Mouse (Mus musculus) midbrain, postnatal 0 days (tissue): ENCODE results near the gene Dtd1. TPM values are rescaled to one million over a fixed set of nuclear protein-coding genes. Genes with fewer than 3 reads are reported as not detected.

Experiments
- ATAC-seq: fragments of 200-750 bp; cut with Nextera tagmentation; 2 replicates; pipeline ENCODE4 v1.8.0; 2017; ENCODE audit warnings: moderate number of reproducible peaks, mild to moderate bottlenecking, moderate TSS enrichment, moderate library complexity; ENCODE audit not compliant: low FRiP score
- DNase-seq: peaks from one replicate; pipeline ENCODE4 v3.0.0-alpha.2; 2015; ENCODE audit warnings: low spot score
- H3K27ac ChIP-seq: fragments of 300-500 bp; sonication (generic); 2 replicates; pipeline ENCODE4 v1.5.1; 2014; ENCODE audit warnings: low read depth, mild to moderate bottlenecking, low read length, mixed read lengths
- H3K27me3 ChIP-seq: fragments of 300-500 bp; sonication (generic); 2 replicates; pipeline ENCODE4 v1.6.1; 2014; ENCODE audit warnings: low read length, control low read depth, mixed read lengths; ENCODE audit not compliant: insufficient read depth
- H3K36me3 ChIP-seq: fragments of 300-500 bp; sonication (generic); 2 replicates; pipeline ENCODE4 v1.6.1; 2014; ENCODE audit warnings: low read length, control low read depth, mixed read lengths; ENCODE audit not compliant: insufficient read depth
- H3K4me1 ChIP-seq: fragments of 300-500 bp; sonication (generic); 2 replicates; pipeline ENCODE4 v1.6.1; 2014; ENCODE audit warnings: mild to moderate bottlenecking, control low read depth, antibody characterized with exemption, low read length, mixed read lengths; ENCODE audit not compliant: insufficient read depth
- H3K4me2 ChIP-seq: fragments of 300-500 bp; sonication (generic); 2 replicates; pipeline ENCODE4 v1.6.1; 2014; ENCODE audit warnings: low read depth, mild to moderate bottlenecking, low read length, mixed read lengths; ENCODE audit not compliant: poor library complexity, severe bottlenecking
- H3K4me3 ChIP-seq: fragments of 300-500 bp; sonication (generic); 2 replicates; pipeline ENCODE4 v1.5.1; 2014; ENCODE audit warnings: low read depth, mild to moderate bottlenecking, low read length, moderate library complexity
- H3K9ac ChIP-seq: fragments of 300-500 bp; sonication (generic); replicated peaks from 2 replicates; pipeline ENCODE4 v1.6.1; 2014; ENCODE audit warnings: mild to moderate bottlenecking, low read length, moderate library complexity, mixed read lengths; ENCODE audit not compliant: poor library complexity, severe bottlenecking
- H3K9me3 ChIP-seq: fragments of 300-500 bp; sonication (generic); 2 replicates; pipeline ENCODE4 v1.6.1; 2016; ENCODE audit warnings: low read length, control low read depth
- CTCF ChIP-seq: IDR thresholded peaks from 2 replicates; pipeline ENCODE4 v1.5.1; 2016; ENCODE audit warnings: antibody characterized with exemption, mild to moderate bottlenecking
- WGBS: fragments of 180-500 bp; shearing (Covaris S2); extraction: QIAGEN DNeasy Blood & Tissue Kit; methylation state at CpG from one replicate; pipeline ENCODE4 v1.1.7; 2014; 5-methylcytosine and 5-hydroxymethylcytosine counted together
- polyA plus RNA-seq: library from polyadenylated mRNA; unstranded; fragments of >200 nt; fragmentation: Nextera tagmentation; extraction: Ambion mirVana; gene quantifications from 2 replicates; pipeline ENCODE4 v1.2.1, GENCODE M21; 2015
- total RNA-seq: library from RNA; depleted of rRNA; stranded (reverse); fragments of >200 nt; gene quantifications from 2 replicates; pipeline ENCODE4 v1.2.3, GENCODE M21; 2014

Gene Dtd1
- total and polyA plus RNA-seq, 2 experiments from 2014 or later: 88.7 to 202 TPM

GRCm38 (mm10) chr2:144647151-144647550 lies 47.5 kb downstream of the Dtd1 start:
- H3K27me3 ChIP-seq: no peaks in the 10 kb centered on the region
- no peak for ATAC-seq
- WGBS: 56% methylated on average over 4 of the region's 4 CpGs
- TF ChIP-seq CTCF: no peak
- no peak overlapping the region for H3K27ac ChIP-seq
- DNase-seq: no peak
- H3K4me1 ChIP-seq: 0 out of 2 replicates have a peak, but pooled peaks cover 2% of the 10 kb centered on the region
- H3K9ac ChIP-seq: no peak overlapping the region
- H3K4me3 ChIP-seq: no peak overlapping the region
- H3K9me3 ChIP-seq: no peaks in the 10 kb centered on the region
- H3K4me2 ChIP-seq: no peak overlapping the region
- H3K36me3 ChIP-seq: no peaks in the 10 kb centered on the region

- Histone ChIP-seq H3K4me1 (0 out of 2 replicates have a peak, but pooled peaks cover 2% of the 10 kb centered on the region), H3K36me3 (no peaks in the 10 kb centered on the region), H3K4me3 (no peak overlapping the region), H3K4me2 (no peak overlapping the region), H3K9ac (no peak overlapping the region), H3K27ac (no peak overlapping the region), H3K9me3 (no peaks in the 10 kb centered on the region), H3K27me3 (no peaks in the 10 kb centered on the region)
- DNase-seq (no peak), ATAC-seq (no peak)
- TF ChIP-seq CTCF: no peak
- 91% methylated on average over 1 of the region's 1 CpGs for WGBS
Observed at GRCm38 (mm10) chr2:144649960-144650359, 50.3 kb downstream of the Dtd1 start.

GRCm38 (mm10) chr2:144652841-144653240 lies 53.1 kb downstream of the Dtd1 start:
- Histone ChIP-seq H3K27ac (no peak overlapping the region), H3K9me3 (no peaks in the 10 kb centered on the region), H3K27me3 (no peaks in the 10 kb centered on the region), H3K4me3 (no peak overlapping the region), H3K4me1 (no peaks in the 10 kb centered on the region), H3K4me2 (no peak overlapping the region), H3K9ac (no peak overlapping the region), H3K36me3 (no peaks in the 10 kb centered on the region)
- no peak for TF ChIP-seq CTCF
- ATAC-seq (no peak), DNase-seq (no peak)
- WGBS: 95% methylated on average over 4 of the region's 4 CpGs

GRCm38 (mm10) chr2:144655307-144655706 lies 55.6 kb downstream of the Dtd1 start:
- no peaks in the 10 kb centered on the region for H3K9me3 ChIP-seq
- no peak for ATAC-seq
- no peak overlapping the region for H3K27ac ChIP-seq
- no peaks in the 10 kb centered on the region for H3K4me1 ChIP-seq
- no peak overlapping the region for H3K9ac ChIP-seq
- no peak for DNase-seq
- no peak overlapping the region for H3K4me3 ChIP-seq
- no peak overlapping the region for H3K4me2 ChIP-seq
- no peaks in the 10 kb centered on the region for H3K27me3 ChIP-seq
- TF ChIP-seq CTCF: no peak
- 92% methylated on average over 3 of the region's 3 CpGs for WGBS
- H3K36me3 ChIP-seq: no peaks in the 10 kb centered on the region

- H3K4me2 ChIP-seq: no peak overlapping the region
- H3K27me3 ChIP-seq: no peaks in the 10 kb centered on the region
- WGBS: 89% methylated on average over 4 of the region's 4 CpGs
- H3K9me3 ChIP-seq: no peaks in the 10 kb centered on the region
- H3K27ac ChIP-seq: no peak overlapping the region
- H3K4me3 ChIP-seq: no peak overlapping the region
- DNase-seq (no peak), ATAC-seq (no peak)
- no peaks in the 10 kb centered on the region for H3K36me3 ChIP-seq
- H3K4me1 ChIP-seq: no peaks in the 10 kb centered on the region
- TF ChIP-seq CTCF: no peak
- H3K9ac ChIP-seq: no peak overlapping the region
Observed at GRCm38 (mm10) chr2:144668507-144668906, 68.8 kb downstream of the Dtd1 start.

- no peak for TF ChIP-seq CTCF
- Histone ChIP-seq H3K9me3 (no peaks in the 10 kb centered on the region), H3K4me2 (no peak overlapping the region), H3K27me3 (no peaks in the 10 kb centered on the region), H3K4me3 (no peak overlapping the region), H3K36me3 (no peaks in the 10 kb centered on the region), H3K4me1 (no peaks in the 10 kb centered on the region), H3K27ac (no peak overlapping the region), H3K9ac (no peak overlapping the region)
- DNase-seq: no peak
- ATAC-seq: no peak
- WGBS: 88% methylated on average over 5 of the region's 5 CpGs
Observed at GRCm38 (mm10) chr2:144670289-144670930, 70.7 kb downstream of the Dtd1 start.
